Mouse (Mus musculus) limb, embryonic 10.5 days (tissue): ENCODE measurements around the gene Heatr6. TPM values are rescaled to one million over a fixed set of nuclear protein-coding genes. Genes with fewer than 3 reads are reported as not detected.

Experiments used
- DNase-seq: peaks from one replicate; pipeline ENCODE4 v3.0.0-alpha.2; 2017; ENCODE audit warnings: low spot score
- H3K27ac ChIP-seq: fragments of 300-500 bp; sonication (generic); 2 replicates; pipeline ENCODE4 v1.5.1; 2016; ENCODE audit warnings: mild to moderate bottlenecking
- H3K27me3 ChIP-seq: fragments of 300-500 bp; sonication (generic); 2 replicates; pipeline ENCODE4 v1.6.1; 2016; ENCODE audit warnings: low read depth, mild to moderate bottlenecking; ENCODE audit not compliant: poor library complexity, severe bottlenecking
- H3K36me3 ChIP-seq: fragments of 300-500 bp; sonication (generic); 2 replicates; pipeline ENCODE4 v1.6.1; 2016; ENCODE audit warnings: mild to moderate bottlenecking, moderate library complexity
- H3K4me1 ChIP-seq: fragments of 300-500 bp; sonication (generic); 2 replicates; pipeline ENCODE4 v1.6.1; 2016
- H3K4me3 ChIP-seq: fragments of 300-500 bp; sonication (generic); 2 replicates; pipeline ENCODE4 v1.5.1; 2016; ENCODE audit warnings: mild to moderate bottlenecking, moderate library complexity
- H3K9me3 ChIP-seq: fragments of 300-500 bp; sonication (generic); replicated peaks from 2 replicates; pipeline ENCODE4 v1.6.1; 2016; ENCODE audit warnings: mild to moderate bottlenecking
- WGBS: fragments of 180-500 bp; shearing (Covaris S2); methylation state at CpG from one replicate; pipeline ENCODE4 v1.1.7; 2016; 5-methylcytosine and 5-hydroxymethylcytosine counted together
- polyA plus RNA-seq: library from polyadenylated mRNA; unstranded; fragments of >200 nt; fragmentation: Nextera tagmentation; extraction: Ambion mirVana; gene quantifications from 2 replicates; pipeline ENCODE4 v1.2.1, GENCODE M21; 2016

The Heatr6 gene
- polyA plus RNA-seq, 1 experiment from 2014 or later: 30.4 TPM

- no peaks in the 10 kb centered on the region for H3K9me3 ChIP-seq
- WGBS: 97% methylated on average over 6 of the region's 6 CpGs
- no peak overlapping the region for H3K4me3 ChIP-seq
- H3K4me1 ChIP-seq: no peaks in the 10 kb centered on the region
- peaks cover 100% of the 10 kb centered on the region for H3K36me3 ChIP-seq
- no peaks in the 10 kb centered on the region for H3K27me3 ChIP-seq
- DNase-seq: no peak
- H3K27ac ChIP-seq: no peak overlapping the region
Observed at GRCm38 (mm10) chr11:83772341-83772740, 18.8 kb downstream of the Heatr6 start.

- DNase-seq: no peak
Observed at GRCm38 (mm10) chr11:83773691-83774090, 20.2 kb downstream of the Heatr6 start.

GRCm38 (mm10) chr11:83774324-83774723 lies 20.8 kb downstream of the Heatr6 start:
- Histone ChIP-seq H3K36me3 (peaks cover 97% of the 10 kb centered on the region), H3K4me1 (no peaks in the 10 kb centered on the region), H3K9me3 (no peaks in the 10 kb centered on the region), H3K27ac (no peak overlapping the region), H3K4me3 (no peak overlapping the region), H3K27me3 (no peaks in the 10 kb centered on the region)
- no peak for DNase-seq
- WGBS: 97% methylated on average over 11 of the region's 11 CpGs

More at GRCm38 (mm10) chr11:83773691-83774090, 20.2 kb downstream of the Heatr6 start:
- Histone ChIP-seq H3K4me1 (no peaks in the 10 kb centered on the region), H3K9me3 (no peaks in the 10 kb centered on the region), H3K27ac (no peak overlapping the region), H3K27me3 (no peaks in the 10 kb centered on the region), H3K4me3 (no peak overlapping the region), H3K36me3 (peaks cover 97% of the 10 kb centered on the region)
- WGBS: 90% methylated on average over 16 of the region's 16 CpGs

GRCm38 (mm10) chr11:83776798-83777197 lies 23.3 kb downstream of the Heatr6 start:
- Histone ChIP-seq H3K9me3 (no peaks in the 10 kb centered on the region), H3K27me3 (no peaks in the 10 kb centered on the region), H3K27ac (no peak overlapping the region), H3K4me3 (no peak overlapping the region), H3K36me3 (peaks cover 97% of the 10 kb centered on the region), H3K4me1 (no peaks in the 10 kb centered on the region)
- WGBS: 94% methylated on average over 8 of the region's 8 CpGs
- no peak for DNase-seq

- Histone ChIP-seq H3K4me1 (no peaks in the 10 kb centered on the region), H3K27ac (no peak overlapping the region), H3K4me3 (no peak overlapping the region), H3K27me3 (no peaks in the 10 kb centered on the region), H3K36me3 (peaks cover 52% of the 10 kb centered on the region), H3K9me3 (no peaks in the 10 kb centered on the region)
- 93% methylated on average over 14 of the region's 14 CpGs for WGBS
- DNase-seq: no peak
Observed at GRCm38 (mm10) chr11:83783931-83784600, 30.6 kb downstream of the Heatr6 start.

- no peaks in the 10 kb centered on the region for H3K4me1 ChIP-seq
- DNase-seq: no peak
- H3K27me3 ChIP-seq: no peaks in the 10 kb centered on the region
- H3K36me3 ChIP-seq: peaks cover 46% of the 10 kb centered on the region
- H3K9me3 ChIP-seq: no peaks in the 10 kb centered on the region
- 96% methylated on average over 2 of the region's 2 CpGs for WGBS
- no peak overlapping the region for H3K4me3 ChIP-seq
- no peak overlapping the region for H3K27ac ChIP-seq
Observed at GRCm38 (mm10) chr11:83784661-83785060, 31.2 kb downstream of the Heatr6 start.

- Histone ChIP-seq H3K27ac (no peak overlapping the region), H3K27me3 (no peaks in the 10 kb centered on the region), H3K9me3 (no peaks in the 10 kb centered on the region), H3K4me3 (no peak overlapping the region), H3K36me3 (peaks cover 39% of the 10 kb centered on the region), H3K4me1 (no peaks in the 10 kb centered on the region)
- peak; percentile 68 for DNase-seq
- 22% methylated on average over 2 of the region's 2 CpGs for WGBS
Observed at GRCm38 (mm10) chr11:83785366-83785765, 31.9 kb downstream of the Heatr6 start.

- Histone ChIP-seq H3K36me3 (peaks cover 24% of the 10 kb centered on the region), H3K9me3 (no peaks in the 10 kb centered on the region), H3K4me3 (no peak overlapping the region), H3K27ac (no peak overlapping the region), H3K27me3 (no peaks in the 10 kb centered on the region), H3K4me1 (no peaks in the 10 kb centered on the region)
- WGBS: 84% methylated on average over 4 of the region's 4 CpGs
- DNase-seq: no peak
Observed at GRCm38 (mm10) chr11:83786835-83787234, 33.3 kb downstream of the Heatr6 start.

- H3K27ac ChIP-seq: no peak overlapping the region
- no peaks in the 10 kb centered on the region for H3K27me3 ChIP-seq
- DNase-seq: no peak
- WGBS: 82% methylated on average over 15 of the region's 15 CpGs
- H3K36me3 ChIP-seq: peaks cover 17% of the 10 kb centered on the region
- no peak overlapping the region for H3K4me3 ChIP-seq
- no peaks in the 10 kb centered on the region for H3K9me3 ChIP-seq
- H3K4me1 ChIP-seq: no peaks in the 10 kb centered on the region
Observed at GRCm38 (mm10) chr11:83787401-83788021, 34.0 kb downstream of the Heatr6 start.

- Histone ChIP-seq H3K4me3 (no peak overlapping the region), H3K27me3 (no peaks in the 10 kb centered on the region), H3K27ac (no peak overlapping the region), H3K36me3 (peaks cover 9% of the 10 kb centered on the region), H3K4me1 (no peaks in the 10 kb centered on the region), H3K9me3 (no peaks in the 10 kb centered on the region)
- DNase-seq: no peak
- 82% methylated on average over 8 of the region's 8 CpGs for WGBS
Observed at GRCm38 (mm10) chr11:83788331-83788730, 34.8 kb downstream of the Heatr6 start.

- no peaks in the 10 kb centered on the region for H3K27me3 ChIP-seq
- no peak for DNase-seq
- H3K9me3 ChIP-seq: no peaks in the 10 kb centered on the region
- no peak overlapping the region for H3K4me3 ChIP-seq
- no peaks in the 10 kb centered on the region for H3K36me3 ChIP-seq
- 75% methylated on average over 13 of the region's 13 CpGs for WGBS
- no peaks in the 10 kb centered on the region for H3K4me1 ChIP-seq
- H3K27ac ChIP-seq: no peak overlapping the region
Observed at GRCm38 (mm10) chr11:83789259-83789658, 35.8 kb downstream of the Heatr6 start.

- Histone ChIP-seq H3K9me3 (no peaks in the 10 kb centered on the region), H3K36me3 (no peaks in the 10 kb centered on the region), H3K27ac (no peak overlapping the region), H3K4me3 (no peak overlapping the region), H3K27me3 (no peaks in the 10 kb centered on the region), H3K4me1 (no peaks in the 10 kb centered on the region)
- DNase-seq: no peak
- WGBS: 69% methylated on average over 4 of the region's 4 CpGs
Observed at GRCm38 (mm10) chr11:83791133-83791532, 37.6 kb downstream of the Heatr6 start.

- WGBS: 85% methylated on average over 12 of the region's 12 CpGs
- DNase-seq: no peak
- H3K36me3 ChIP-seq: no peaks in the 10 kb centered on the region
- no peak overlapping the region for H3K4me3 ChIP-seq
- H3K27me3 ChIP-seq: no peaks in the 10 kb centered on the region
- H3K9me3 ChIP-seq: no peaks in the 10 kb centered on the region
- H3K27ac ChIP-seq: no peak overlapping the region
- no peaks in the 10 kb centered on the region for H3K4me1 ChIP-seq
Observed at GRCm38 (mm10) chr11:83792316-83792914, 38.9 kb downstream of the Heatr6 start.
